Mouse (Mus musculus) 3134 (cell line): ENCODE results near the gene Nmral1.
"Not testable (repeated sequence)": the region's sequence is repeated elsewhere in the genome, so short reads cannot be mapped to it uniquely, and the experiment has no call there.

Experiments
- DNase-seq: peaks from one replicate; pipeline ENCODE4 v3.0.0-alpha.2; 2011; ENCODE audit warnings: low spot score; ENCODE audit not compliant: insufficient read length; ENCODE audit errors: extremely low read depth

Nmral1 gene

GRCm38 (mm10) chr16:4718753-4719518 lies at the start of gene Nmral1:
TSS of gene Nmral1 (minus strand) at chr16:4719356.
- DNase-seq = peak; percentile 95

- no peak for DNase-seq
Observed at GRCm38 (mm10) chr16:4768719-4769118, 49.6 kb upstream of the Nmral1 start.

GRCm38 (mm10) chr16:4767012-4767790 lies 48.0 kb upstream of the Nmral1 start:
- no peak for DNase-seq

- no peak for DNase-seq
Observed at GRCm38 (mm10) chr16:4765852-4766251, 46.7 kb upstream of the Nmral1 start.

- peak; percentile 20 for DNase-seq
Observed at GRCm38 (mm10) chr16:4763276-4763675, 44.1 kb upstream of the Nmral1 start.

GRCm38 (mm10) chr16:4762437-4762836 lies 43.3 kb upstream of the Nmral1 start:
- DNase-seq = no peak

GRCm38 (mm10) chr16:4756660-4757335 lies 37.6 kb upstream of the Nmral1 start:
- DNase-seq = not testable (repeated sequence)

GRCm38 (mm10) chr16:4754045-4754444 lies 34.9 kb upstream of the Nmral1 start:
- DNase-seq = no peak

GRCm38 (mm10) chr16:4752155-4752554 lies 33.0 kb upstream of the Nmral1 start:
- no peak for DNase-seq

GRCm38 (mm10) chr16:4742186-4742585 lies 23.0 kb upstream of the Nmral1 start:
- DNase-seq = no peak

GRCm38 (mm10) chr16:4739994-4740393 lies 20.8 kb upstream of the Nmral1 start:
- DNase-seq = no peak

GRCm38 (mm10) chr16:4736262-4736661 lies 17.1 kb upstream of the Nmral1 start:
- no peak for DNase-seq

- DNase-seq = no peak
Observed at GRCm38 (mm10) chr16:4730776-4731358, 11.7 kb upstream of the Nmral1 start.

GRCm38 (mm10) chr16:4727963-4728362 lies 8.8 kb upstream of the Nmral1 start:
- no peak for DNase-seq

GRCm38 (mm10) chr16:4727526-4727925 lies 8.4 kb upstream of the Nmral1 start:
- no peak for DNase-seq

- DNase-seq = no peak
Observed at GRCm38 (mm10) chr16:4726528-4727128, 7.5 kb upstream of the Nmral1 start.

GRCm38 (mm10) chr16:4725780-4726527 lies 6.8 kb upstream of the Nmral1 start, which contains the start of gene Hmox2:
TSS of gene Hmox2 (plus strand) at chr16:4726361.
- peak; percentile 98 for DNase-seq

- no peak for DNase-seq
Observed at GRCm38 (mm10) chr16:4725266-4725665, 6.1 kb upstream of the Nmral1 start.

GRCm38 (mm10) chr16:4722915-4723209 lies 3.7 kb upstream of the Nmral1 start:
- DNase-seq = no peak
